Mouse (Mus musculus): ENCODE data around the gene Prkn. TPM values are rescaled to one million over a fixed set of nuclear protein-coding genes. Genes with fewer than 3 reads are reported as not detected.

The Prkn gene
- polyA plus RNA-seq, 1 experiment from 2014 or later, result 2.3 TPM

DNA sequence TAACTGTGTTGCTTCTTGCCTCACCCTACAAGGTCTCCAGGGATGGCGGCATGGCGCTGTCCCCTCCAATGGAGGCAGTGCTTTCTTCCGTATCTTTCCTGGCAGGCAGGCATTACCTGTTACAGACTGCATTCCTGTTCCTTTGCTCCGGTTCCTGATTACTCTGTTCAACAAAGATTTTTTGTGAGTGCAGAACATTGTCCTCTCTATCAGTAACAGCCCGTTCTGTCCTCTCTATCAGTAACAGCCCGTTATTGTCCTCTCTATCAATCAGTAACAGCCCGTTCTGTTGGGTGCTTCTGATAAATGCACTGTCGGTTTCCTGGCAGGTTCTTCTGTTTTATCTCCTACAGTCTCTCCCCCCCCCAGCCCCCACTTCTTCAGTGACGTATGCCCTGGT is 1156.1 kb downstream of the Prkn start:
- no peak for TF ChIP-seq CTCF (IDR thresholded peaks at IDR 0.05; ENCODE audit: low read depth)
- no peak for TF ChIP-seq EP300 (optimal IDR thresholded peaks at IDR 0.05)
- no peak overlapping the region for H3K4me3 ChIP-seq (ENCODE audit: low read depth, low read length)
- no peak overlapping the region for H3K27ac ChIP-seq (replicated peaks)
- H3K27me3 ChIP-seq (ENCODE audit: control insufficient read depth, insufficient read depth, low read length), result no peaks in the 10 kb centered on the region
- no peaks in the 10 kb centered on the region for H3K36me3 ChIP-seq (ENCODE audit: control insufficient read depth, insufficient read depth, low read length)
- ATAC-seq (ENCODE audit: low FRiP score, low TSS enrichment), result no peak
- H3K9me3 ChIP-seq (ENCODE audit: control insufficient read depth, low read length), result no peaks in the 10 kb centered on the region
- no peaks in the 10 kb centered on the region for H3K4me1 ChIP-seq (replicated peaks; ENCODE audit: control insufficient read depth, insufficient read depth)
- DNase-seq (ENCODE audit: low spot score), result no peak
- 44% methylated on average over 9 of the region's 9 CpGs for WGBS
- no peak overlapping the region for H3K9ac ChIP-seq (ENCODE audit: low read length)
- H3K4me2 ChIP-seq (replicated peaks; ENCODE audit: low read depth), result no peak overlapping the region

DNA sequence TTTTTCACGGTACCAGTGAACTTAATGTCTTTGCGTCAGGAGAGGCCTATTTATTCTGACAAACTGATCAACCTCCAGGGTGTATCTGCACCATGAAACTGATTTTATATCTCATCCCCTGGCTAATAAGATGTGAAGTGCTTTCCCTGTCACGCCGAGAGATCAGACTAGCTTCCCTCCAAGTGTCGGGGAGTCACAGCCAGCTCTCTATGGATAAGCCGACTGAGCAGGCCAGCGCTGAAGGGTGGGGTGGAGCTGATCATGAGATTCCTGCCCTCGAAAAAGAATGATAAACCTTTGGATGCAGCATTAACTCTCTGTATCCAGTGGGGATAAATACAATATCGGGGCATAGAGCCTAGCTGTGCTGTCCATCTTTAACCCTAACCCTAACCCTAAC is 1160.1 kb downstream of the Prkn start:
- H3K4me1 ChIP-seq (replicated peaks; ENCODE audit: control insufficient read depth, insufficient read depth), result no peaks in the 10 kb centered on the region
- WGBS, result 81% methylated on average over 9 of the region's 9 CpGs
- H3K36me3 ChIP-seq (ENCODE audit: control insufficient read depth, insufficient read depth, low read length), result no peaks in the 10 kb centered on the region
- H3K4me2 ChIP-seq (replicated peaks; ENCODE audit: low read depth), result no peak overlapping the region
- no peaks in the 10 kb centered on the region for H3K9me3 ChIP-seq (ENCODE audit: control insufficient read depth, low read length)
- no peak for ATAC-seq (ENCODE audit: low FRiP score, low TSS enrichment)
- H3K9ac ChIP-seq (ENCODE audit: low read length), result no peak overlapping the region
- H3K27ac ChIP-seq (replicated peaks), result no peak overlapping the region
- DNase-seq (ENCODE audit: low spot score), result no peak
- no peaks in the 10 kb centered on the region for H3K27me3 ChIP-seq (ENCODE audit: control insufficient read depth, insufficient read depth, low read length)
- H3K4me3 ChIP-seq (ENCODE audit: low read depth, low read length), result no peak overlapping the region
- TF ChIP-seq CTCF (IDR thresholded peaks at IDR 0.05; ENCODE audit: low read depth) (no peak), EP300 (optimal IDR thresholded peaks at IDR 0.05) (no peak)

- no peaks in the 10 kb centered on the region for H3K9me3 ChIP-seq (ENCODE audit: control insufficient read depth, low read length)
- no peaks in the 10 kb centered on the region for H3K4me1 ChIP-seq (replicated peaks; ENCODE audit: control insufficient read depth, insufficient read depth)
- H3K4me2 ChIP-seq (replicated peaks; ENCODE audit: low read depth), result no peak overlapping the region
- no peak overlapping the region for H3K27ac ChIP-seq (replicated peaks)
- DNase-seq (ENCODE audit: low spot score) (no peak), ATAC-seq (ENCODE audit: low FRiP score, low TSS enrichment) (no peak)
- 45% methylated on average over 3 of the region's 3 CpGs for WGBS
- no peaks in the 10 kb centered on the region for H3K27me3 ChIP-seq (ENCODE audit: control insufficient read depth, insufficient read depth, low read length)
- H3K36me3 ChIP-seq (ENCODE audit: control insufficient read depth, insufficient read depth, low read length), result no peaks in the 10 kb centered on the region
- TF ChIP-seq EP300 (optimal IDR thresholded peaks at IDR 0.05) (no peak), CTCF (IDR thresholded peaks at IDR 0.05; ENCODE audit: low read depth) (no peak)
- H3K9ac ChIP-seq (ENCODE audit: low read length), result no peak overlapping the region
- H3K4me3 ChIP-seq (ENCODE audit: low read depth, low read length), result no peak overlapping the region
These were observed 1181.1 kb downstream of the Prkn start for GRCm38 (mm10) chr17:12021326-12021725.

DNA sequence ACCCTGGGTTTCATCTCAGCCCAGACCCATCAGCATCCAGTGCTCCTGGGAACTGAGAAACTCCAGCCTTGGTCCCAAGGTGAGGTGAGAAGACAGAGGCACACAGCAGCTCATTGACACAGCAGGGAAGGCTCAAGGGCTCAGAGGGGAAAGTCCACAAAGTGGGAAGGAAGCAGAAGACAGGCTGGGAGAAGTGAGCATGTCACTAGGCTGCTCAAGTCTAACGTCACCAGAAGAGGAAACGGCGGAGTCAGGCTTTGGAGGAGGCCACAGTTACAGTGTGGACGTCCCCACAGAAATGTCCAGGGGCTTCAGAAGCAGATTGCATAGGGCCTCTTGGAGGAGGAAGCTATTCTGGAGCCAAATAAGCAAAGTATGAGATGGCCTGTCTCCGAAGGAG is 1189.2 kb downstream of the Prkn start:
- H3K9me3 ChIP-seq (ENCODE audit: control insufficient read depth, low read length), result no peaks in the 10 kb centered on the region
- no peak for ATAC-seq (ENCODE audit: low FRiP score, low TSS enrichment)

GRCm38 (mm10) chr17:12029921-12030461 is 1189.8 kb downstream of the Prkn start:
- Histone ChIP-seq H3K27ac (replicated peaks) (no peak overlapping the region), H3K4me3 (ENCODE audit: low read depth, low read length) (no peak overlapping the region), H3K9ac (ENCODE audit: low read length) (no peak overlapping the region), H3K27me3 (ENCODE audit: control insufficient read depth, insufficient read depth, low read length) (no peaks in the 10 kb centered on the region), H3K36me3 (ENCODE audit: control insufficient read depth, insufficient read depth, low read length) (no peaks in the 10 kb centered on the region), H3K4me2 (replicated peaks; ENCODE audit: low read depth) (no peak overlapping the region), H3K9me3 (ENCODE audit: control insufficient read depth, low read length) (no peaks in the 10 kb centered on the region), H3K4me1 (replicated peaks; ENCODE audit: control insufficient read depth, insufficient read depth) (no peaks in the 10 kb centered on the region)
- TF ChIP-seq EP300 (optimal IDR thresholded peaks at IDR 0.05) (no peak), CTCF (IDR thresholded peaks at IDR 0.05; ENCODE audit: low read depth) (no peak)
- WGBS, result 19% methylated on average over 14 of the region's 14 CpGs
- ATAC-seq (ENCODE audit: low FRiP score, low TSS enrichment) (no peak), DNase-seq (ENCODE audit: low spot score) (no peak)

More for the DNA sequence above, 1189.2 kb downstream of the Prkn start:
- no peak overlapping the region for H3K4me2 ChIP-seq (replicated peaks; ENCODE audit: low read depth)
- no peak overlapping the region for H3K4me3 ChIP-seq (ENCODE audit: low read depth, low read length)
- DNase-seq (ENCODE audit: low spot score), result no peak
- no peak overlapping the region for H3K27ac ChIP-seq (replicated peaks)
- H3K36me3 ChIP-seq (ENCODE audit: control insufficient read depth, insufficient read depth, low read length), result no peaks in the 10 kb centered on the region
- H3K27me3 ChIP-seq (ENCODE audit: control insufficient read depth, insufficient read depth, low read length), result no peaks in the 10 kb centered on the region
- TF ChIP-seq EP300 (optimal IDR thresholded peaks at IDR 0.05), result no peak
- TF ChIP-seq CTCF (IDR thresholded peaks at IDR 0.05; ENCODE audit: low read depth), result no peak
- WGBS, result 55% methylated on average over 5 of the region's 5 CpGs
- H3K4me1 ChIP-seq (replicated peaks; ENCODE audit: control insufficient read depth, insufficient read depth), result no peaks in the 10 kb centered on the region
- no peak overlapping the region for H3K9ac ChIP-seq (ENCODE audit: low read length)

GRCm38 (mm10) chr17:12030556-12031160 is 1190.5 kb downstream of the Prkn start:
- WGBS, result 22% methylated on average over 11 of the region's 11 CpGs
- no peak overlapping the region for H3K4me2 ChIP-seq (replicated peaks; ENCODE audit: low read depth)
- H3K27me3 ChIP-seq (ENCODE audit: control insufficient read depth, insufficient read depth, low read length), result no peaks in the 10 kb centered on the region
- H3K9ac ChIP-seq (ENCODE audit: low read length), result no peak overlapping the region
- DNase-seq (ENCODE audit: low spot score) (no peak), ATAC-seq (ENCODE audit: low FRiP score, low TSS enrichment) (no peak)
- H3K36me3 ChIP-seq (ENCODE audit: control insufficient read depth, insufficient read depth, low read length), result no peaks in the 10 kb centered on the region
- H3K27ac ChIP-seq (replicated peaks), result no peak overlapping the region
- TF ChIP-seq EP300 (optimal IDR thresholded peaks at IDR 0.05), result no peak
- no peak for TF ChIP-seq CTCF (IDR thresholded peaks at IDR 0.05; ENCODE audit: low read depth)
- H3K4me3 ChIP-seq (ENCODE audit: low read depth, low read length), result no peak overlapping the region
- no peaks in the 10 kb centered on the region for H3K4me1 ChIP-seq (replicated peaks; ENCODE audit: control insufficient read depth, insufficient read depth)
- H3K9me3 ChIP-seq (ENCODE audit: control insufficient read depth, low read length), result no peaks in the 10 kb centered on the region
